Mouse (Mus musculus): ENCODE results near the gene Setx.

Gene Setx

DNA sequence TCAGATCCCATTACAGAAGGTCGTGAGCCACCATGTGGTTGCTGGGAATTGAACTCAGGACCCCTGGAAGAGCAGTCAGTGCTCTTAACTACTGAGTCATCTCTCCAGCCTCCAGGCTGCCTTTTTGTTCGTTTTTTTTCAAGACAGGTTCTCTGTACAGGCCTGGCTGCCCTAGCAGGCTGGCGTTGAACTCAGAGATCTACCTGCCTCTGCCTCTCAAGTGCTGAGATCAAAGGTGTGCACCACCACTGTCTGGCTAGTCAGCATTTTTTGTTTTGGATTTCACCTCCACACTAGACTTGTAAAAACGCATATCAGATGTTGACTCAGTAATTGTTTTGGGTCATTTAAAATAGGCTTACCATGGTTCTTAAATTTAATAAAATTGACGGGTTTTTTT, 44.1 kb downstream of the Setx start:
- no peak for DNase-seq

DNA sequence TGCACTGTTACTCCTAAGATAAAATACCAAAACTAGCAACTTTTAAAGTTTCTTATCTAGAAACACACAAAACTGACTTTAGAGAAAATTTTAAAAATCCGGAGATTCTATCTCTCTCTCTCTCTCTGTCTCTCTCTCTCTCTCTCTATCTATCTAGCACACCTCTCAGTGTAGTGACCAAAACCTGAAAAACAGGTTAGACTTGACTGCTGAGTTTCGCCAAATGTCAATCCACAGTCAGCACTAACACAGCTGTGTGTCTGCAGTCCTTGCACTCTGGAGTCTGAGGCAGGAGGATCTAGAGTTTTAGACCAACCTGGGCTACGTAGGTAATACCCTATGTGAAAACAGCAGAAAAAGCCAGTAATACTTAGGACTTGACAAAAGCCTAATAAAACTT, 50.9 kb downstream of the Setx start:
- no peak for DNase-seq

DNA sequence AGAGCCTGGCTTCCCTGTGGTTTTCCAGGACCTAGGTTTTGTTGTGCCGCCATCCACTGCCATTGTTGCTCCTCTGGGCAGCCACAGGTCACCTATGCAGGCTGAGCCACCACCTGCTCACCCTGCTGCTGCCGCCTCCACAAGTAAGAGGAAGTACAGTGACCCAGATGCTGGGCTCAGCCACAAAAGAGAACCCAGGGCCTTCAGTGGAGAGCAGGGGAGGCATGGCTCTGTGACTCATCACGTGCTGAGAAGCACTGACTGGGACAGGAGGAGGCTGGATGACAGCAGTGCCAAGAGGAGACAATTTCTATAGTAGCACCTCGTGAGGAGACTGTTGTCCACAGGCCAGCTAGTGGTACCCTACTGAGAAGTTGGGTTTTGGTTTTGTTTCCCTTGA, 55.8 kb downstream of the Setx start:
- no peak for DNase-seq

DNA sequence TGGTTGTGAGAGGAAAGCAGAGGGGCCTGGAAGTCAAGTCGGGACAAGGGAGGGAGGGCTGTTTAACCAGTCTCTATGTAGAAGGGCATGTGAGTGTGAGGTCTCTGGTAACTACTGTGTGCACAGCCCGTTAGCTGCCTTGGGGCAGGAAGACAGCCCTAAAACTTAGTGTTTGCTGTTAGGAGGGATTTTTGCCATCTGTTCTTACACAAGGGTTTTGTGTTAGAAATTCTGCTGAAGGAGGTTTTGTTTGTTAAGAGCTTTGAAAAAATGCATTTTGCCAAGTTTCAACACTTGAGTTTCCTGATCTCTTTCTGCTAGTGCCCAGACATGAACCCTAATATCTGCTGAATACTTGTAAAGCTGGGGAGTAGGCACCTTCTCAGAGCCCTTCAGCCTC, 57.1 kb downstream of the Setx start:
- DNase-seq: no peak

DNA sequence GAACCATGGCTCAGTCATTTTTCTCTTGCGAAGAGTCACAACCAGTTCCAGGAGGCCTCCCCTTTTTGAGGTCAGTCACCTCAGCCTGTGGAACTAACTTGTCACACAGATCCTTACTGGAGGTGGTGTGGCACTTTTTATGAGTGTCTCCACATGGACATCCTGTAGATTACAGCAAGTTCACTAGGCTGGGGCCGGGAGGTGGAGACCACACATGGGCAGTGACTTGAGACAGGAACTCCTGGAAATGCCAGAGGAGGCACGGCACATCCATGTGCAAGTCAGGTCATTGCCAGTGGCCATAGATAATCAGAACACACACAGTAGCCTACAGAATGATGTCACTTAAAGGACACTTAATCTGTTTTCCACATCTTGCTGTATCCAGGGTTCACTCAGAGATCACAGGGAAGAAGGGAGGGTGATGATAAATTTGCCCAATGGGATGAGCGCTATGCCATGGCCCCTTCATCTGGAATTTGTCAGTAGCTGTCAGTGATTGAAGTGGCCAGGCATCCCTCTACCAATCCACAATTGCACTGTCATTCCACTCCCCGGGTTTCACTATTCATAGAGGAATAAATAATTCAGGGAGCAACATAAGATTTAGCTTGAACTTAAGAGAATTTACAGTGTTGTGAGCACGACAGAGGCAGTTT, 59.4 kb downstream of the Setx start:
- no peak for DNase-seq

DNA sequence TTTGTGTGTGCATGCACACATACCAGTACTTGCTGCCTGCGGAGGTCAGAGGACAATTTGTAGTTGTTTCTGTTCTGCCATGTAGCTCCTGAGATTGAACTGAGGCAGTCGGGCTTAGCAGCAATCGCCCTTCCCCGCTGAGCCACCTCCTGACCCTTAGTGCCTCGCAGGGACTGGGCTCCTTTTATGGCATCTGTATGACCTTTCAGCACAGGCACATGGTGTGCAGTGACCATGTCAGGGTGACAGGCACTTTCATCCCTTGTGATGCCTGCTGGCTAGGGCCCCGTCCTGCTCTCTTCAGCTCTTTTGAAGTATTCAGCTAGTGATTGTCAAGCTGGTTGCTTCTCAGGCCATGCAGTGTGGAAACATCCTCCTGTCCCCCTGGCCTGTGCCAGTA, 62.2 kb downstream of the Setx start:
- no peak for DNase-seq

DNA sequence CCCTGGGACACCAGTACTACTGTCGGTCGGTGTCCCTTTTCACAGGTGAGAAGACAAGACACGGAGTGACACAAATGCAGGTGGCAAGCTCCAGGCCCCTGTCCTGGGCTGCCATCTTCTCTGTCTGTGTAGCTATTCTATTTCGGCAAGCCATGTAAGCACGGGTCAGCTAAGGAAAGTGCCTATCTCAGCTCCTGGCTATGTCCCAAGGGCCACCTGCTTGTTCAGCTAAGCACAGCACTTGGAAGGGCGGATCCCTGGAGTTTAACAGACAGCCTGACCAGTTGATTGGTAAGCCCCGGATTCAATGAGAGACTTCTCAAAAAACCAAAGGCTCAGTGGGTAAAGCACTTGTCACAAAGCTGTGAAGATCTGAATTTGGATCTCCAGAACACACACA, 66.4 kb downstream of the Setx start:
- no peak for DNase-seq

DNA sequence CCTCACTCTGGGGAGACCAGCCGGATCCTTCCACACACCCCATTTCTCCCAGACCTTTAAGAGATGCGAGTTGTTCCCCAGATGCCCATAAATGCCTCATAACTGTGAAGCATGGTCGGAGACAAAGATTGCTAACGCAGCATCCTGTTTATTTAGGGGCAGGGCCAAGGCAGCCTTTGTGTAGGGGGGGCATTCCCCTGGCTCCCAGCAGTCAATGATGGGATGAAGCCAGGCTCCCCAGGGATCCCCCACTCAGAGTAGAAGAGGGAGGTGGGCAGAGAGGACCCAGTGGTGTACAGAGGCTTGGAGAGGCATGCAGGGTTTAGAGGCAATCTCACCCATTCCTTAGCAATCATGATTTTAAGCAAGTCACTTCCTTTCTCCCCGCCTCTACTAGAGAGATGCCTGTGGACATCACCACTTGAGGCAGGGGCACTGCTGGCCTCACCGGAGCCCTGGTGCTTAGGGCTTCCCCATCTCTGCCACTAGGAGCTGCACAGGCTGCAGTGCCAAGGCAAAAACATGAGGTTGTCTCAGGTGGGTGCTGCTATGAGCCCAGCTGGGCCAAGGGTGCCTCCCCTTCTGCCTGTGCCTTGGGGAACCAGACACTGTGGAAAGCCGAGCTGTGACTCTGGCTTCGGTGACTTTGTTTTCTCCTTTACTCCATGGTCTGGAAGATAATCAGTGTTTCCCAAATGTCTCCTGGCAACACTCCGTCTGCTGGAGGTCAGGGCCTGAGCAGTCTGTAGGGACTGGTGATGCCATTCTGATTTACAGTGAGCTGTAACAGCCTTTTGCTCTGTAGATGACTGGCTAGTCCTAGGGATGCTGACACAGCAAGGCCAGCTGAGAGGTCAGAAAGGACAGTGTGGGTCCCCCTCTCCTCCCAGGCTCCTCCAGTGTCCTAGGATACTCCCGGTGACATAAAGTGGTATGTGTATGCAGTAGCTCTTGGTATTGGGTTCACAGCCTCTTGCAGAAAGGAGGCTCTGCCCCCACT, 67.5 kb downstream of the Setx start:
- DNase-seq: no peak

DNA sequence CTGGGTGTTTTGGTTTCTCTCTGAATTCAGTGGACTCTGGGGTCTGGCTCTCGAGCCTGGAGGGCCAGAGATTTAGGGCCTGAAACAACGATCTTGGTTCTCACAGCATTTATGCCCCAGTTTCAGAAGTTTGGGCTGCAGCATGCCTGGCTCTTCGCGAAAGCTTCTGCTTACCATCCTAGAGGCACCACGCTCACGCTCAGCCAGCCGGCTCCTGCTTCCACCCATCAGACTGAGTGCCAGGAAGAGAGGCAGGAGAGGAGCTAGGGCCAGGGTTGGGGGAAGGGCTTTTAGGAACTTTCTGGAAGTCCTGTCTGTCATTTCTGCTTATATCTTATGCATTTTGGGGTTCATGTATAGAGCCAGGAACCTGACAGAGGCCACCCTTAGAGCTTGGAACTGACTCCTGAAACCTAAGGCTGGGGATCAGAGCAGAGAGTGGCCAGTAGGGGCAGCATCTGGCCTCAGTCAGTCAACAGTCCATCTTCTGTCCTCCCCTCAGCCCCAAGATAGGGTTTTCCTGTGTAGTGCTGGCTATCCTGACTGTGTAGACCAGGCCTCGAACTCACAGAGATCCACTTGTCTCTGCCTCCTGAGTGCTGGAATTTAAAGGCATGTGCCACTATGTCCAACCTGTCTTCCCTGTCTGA, 68.8 kb downstream of the Setx start:
- no peak for DNase-seq

DNA sequence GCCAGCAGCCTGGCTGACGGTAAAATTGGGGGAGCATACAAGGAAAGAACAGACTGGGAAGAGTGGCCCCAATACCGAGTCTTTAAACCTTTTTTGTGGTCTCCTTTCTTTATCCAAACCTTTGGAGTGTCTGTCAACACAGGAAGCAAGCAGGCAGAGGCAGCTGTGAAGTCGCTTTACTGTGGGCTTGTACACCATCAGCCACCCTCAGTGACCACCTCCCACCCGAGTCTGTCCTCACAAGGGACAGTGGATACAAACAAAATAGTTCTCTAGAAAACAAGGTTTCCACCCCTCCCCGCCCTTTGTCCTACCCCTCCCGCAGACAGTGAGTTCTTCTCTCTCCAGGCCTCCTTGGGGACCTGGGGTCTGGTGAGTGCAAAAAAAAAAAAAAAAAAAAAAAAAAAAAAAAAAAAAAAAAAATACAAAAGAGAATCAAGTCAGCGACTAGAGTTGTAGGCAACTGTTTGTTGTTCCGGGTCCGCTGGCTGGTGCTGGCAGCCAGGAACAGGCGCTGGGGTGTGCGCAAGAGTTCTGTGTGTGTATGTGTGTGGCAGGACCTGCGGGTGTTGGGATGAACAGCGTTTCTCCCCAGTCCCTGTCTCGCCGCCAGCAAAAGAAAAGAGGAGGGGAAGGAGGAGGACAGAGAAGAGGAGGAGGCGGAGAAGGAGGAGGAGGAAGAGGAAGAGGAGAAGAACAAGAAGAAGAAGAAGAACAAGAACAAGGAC, 70.0 kb downstream of the Setx start:
- no peak for DNase-seq

DNA sequence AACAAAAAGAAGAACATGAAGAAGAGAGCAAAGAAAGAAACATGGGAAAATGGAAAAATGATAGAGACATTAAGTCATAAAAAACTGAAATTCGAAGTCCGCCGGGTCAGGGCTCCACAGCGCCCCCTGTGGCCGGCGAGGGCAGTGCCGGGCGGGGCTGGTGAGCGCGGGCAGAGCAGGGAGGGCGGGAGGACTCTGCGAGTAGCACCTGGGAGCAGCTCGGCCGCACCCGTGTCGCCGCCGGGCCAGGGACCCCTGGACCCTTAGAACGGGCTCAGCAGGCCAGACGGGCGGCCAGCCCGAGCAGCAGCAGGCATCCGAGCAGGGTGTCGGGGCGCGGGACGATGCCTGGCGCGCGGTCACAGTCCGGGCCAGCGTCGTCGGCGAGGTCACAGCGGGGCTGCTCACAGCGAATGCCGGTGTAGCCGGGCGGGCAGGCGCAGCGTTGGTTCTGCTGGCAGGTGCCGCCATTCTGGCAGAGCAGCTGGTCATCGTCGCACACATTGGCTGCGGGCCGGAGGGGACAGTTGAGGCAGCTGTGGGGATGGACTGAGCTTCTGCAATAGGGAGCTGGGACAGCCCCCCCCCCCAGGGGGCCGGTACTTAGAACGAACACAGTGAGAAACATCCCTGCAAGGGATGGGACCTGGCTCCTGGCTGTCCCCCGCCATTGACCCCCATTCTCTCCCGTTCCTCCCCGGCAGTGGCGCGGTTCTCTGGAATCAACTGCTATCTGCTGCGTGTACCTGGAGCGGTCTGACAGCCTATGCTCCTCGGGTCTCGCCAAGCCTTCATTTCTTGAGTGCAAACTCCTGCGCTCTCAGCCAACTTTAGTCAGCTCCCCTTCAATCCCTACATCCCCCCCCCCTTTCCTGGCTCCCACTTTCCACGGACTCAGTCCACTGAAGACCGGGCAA, 70.8 kb downstream of the Setx start:
- peak; percentile 84 for DNase-seq

DNA sequence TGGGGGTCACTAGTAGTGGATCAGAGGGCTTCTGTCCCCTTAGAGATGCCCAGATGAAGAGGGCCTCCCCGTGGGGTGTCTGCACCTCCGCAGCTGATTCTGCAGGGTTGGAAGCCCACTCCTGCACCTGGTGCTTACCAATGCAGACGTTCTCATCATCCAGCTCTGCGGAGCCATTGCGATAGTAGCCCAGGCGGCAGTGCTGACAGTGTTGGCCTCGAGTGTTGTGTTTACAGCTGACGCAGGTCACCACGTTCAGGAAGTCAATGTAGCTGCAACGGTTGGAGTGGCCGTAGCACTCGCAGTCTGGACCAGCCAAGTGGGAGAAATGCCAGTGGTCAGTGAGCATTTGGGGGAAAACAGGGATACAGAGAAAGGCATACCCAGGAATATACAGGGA, 72.9 kb downstream of the Setx start:
- no peak for DNase-seq

DNA sequence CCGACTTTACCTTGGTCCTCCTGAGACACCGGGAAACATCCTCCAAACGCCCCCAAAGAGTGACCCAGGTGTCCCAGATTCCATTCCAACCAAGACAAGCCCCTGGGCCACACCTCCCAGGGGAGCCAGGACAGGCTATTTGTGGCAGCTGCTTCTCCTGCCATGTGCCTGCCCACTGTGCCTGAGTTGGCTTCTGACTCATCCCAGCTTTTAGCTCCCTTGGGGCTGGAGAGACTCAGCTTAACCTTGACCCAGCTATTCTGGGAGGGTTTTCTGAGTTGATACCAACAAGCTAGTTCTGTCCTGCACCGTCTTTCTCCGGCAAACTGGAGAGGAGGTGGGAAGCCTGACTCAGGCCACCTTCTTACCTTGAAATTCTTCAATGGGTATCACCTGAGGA, 74.5 kb downstream of the Setx start:
- DNase-seq: no peak

DNA sequence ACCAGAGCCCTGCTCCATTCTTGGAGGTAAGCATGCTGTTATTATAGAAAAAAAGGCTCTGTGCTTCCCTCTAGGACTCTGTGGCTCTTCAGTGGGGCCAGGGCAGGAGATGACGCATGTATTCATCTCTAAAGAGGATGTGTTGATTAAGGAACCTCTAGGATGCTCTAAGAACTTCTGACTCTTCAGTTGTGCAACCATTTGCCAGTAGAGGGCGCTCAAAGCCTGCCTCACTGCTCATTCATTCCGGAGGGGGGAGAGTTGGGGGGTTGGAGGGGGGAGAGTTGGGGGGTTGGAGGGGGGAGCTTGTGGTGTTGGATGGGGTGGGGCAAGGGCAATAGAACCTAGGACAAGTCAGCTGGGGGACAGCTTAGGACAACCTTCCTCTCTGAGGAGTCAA, 75.9 kb downstream of the Setx start:
- DNase-seq: peak; percentile 70

DNA sequence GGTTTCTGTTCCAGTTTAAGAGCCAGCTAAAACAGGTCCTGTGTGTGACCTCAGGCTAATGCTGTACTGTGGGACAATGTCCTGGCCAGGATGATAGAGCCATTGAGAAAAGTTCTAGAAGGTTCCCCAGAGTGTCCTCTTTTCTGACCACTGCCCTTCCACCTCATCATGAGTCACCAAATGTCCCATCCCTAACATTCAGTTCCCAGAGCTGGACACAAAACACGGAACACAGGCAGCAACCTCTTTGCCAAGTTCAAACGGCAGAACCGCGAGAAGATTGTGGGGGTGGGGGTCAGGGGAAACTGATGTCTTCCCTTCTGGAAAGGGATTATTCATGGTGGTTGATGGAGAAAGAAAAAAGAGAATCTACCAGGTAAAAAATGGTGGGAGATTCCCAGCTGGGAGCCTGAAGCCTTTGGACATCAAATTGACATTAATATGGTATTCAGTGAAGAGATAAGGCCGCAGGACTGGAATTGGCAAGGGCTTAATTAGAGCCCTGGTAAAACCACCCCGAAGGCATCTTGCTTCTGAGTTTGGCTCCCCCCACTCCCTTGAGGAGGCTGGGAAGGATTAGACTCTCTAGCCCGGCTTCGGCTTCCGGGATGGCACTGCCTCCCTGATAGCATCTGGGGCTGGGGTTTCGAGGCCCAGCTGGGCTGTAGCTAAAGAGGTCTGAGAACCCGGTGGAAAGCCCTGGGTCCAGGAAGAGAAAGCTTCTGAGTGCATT, 77.4 kb downstream of the Setx start:
- no peak for DNase-seq

DNA sequence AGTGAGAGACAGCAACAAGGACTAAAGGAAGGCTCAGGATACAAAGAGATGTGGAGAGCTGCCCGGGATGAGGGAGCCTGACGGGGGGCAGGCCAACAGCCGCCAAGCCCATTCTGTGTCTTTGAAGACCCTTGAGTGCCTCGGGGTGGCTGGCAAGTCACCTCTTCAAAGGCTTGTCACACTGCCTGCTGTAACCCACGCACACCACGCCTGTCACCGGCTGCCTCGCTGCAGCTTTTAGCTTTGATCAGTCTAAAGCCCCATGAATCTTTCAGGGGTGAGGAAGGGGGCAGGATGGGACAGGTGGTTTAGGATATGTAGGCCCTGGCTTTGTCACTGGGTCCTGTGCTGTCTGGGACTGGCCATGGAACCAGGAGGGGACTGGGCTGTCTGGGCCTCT, 82.2 kb downstream of the Setx start:
- DNase-seq: no peak

DNA sequence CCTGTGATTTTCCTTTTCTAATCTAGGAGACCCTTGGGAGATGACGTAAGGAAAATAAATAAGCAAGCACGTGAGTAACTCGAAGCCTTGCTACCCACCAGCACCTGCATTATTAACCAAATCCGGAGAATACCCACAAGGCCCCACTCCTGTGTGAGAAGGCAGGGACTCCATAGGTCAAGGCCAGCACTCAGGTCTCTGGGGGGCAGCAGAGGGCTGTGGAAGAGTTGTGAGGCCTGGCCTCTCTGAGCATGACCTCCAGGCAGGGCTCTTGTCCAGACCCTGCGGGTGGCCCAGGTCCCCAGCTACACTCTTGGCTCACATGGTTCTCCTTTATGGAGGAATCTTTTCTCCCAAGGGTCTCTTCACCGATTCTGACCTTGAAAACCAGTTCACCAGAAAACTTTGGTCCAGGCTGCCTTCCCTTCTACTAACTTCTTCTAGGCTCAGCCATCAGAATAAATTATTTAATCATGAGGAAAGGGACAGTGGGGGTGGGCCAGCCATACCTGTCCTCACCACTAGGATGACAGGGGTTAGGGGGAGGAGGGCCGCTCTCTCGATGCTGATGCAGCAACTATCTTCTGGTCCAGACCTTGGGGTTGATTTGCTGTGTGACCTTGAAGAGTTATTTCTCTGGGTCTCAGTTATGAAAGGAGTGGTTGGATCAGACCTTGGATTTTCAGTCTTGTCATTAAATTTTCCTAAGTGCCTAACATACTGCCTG, 92.5 kb downstream of the Setx start:
- DNase-seq: no peak

DNA sequence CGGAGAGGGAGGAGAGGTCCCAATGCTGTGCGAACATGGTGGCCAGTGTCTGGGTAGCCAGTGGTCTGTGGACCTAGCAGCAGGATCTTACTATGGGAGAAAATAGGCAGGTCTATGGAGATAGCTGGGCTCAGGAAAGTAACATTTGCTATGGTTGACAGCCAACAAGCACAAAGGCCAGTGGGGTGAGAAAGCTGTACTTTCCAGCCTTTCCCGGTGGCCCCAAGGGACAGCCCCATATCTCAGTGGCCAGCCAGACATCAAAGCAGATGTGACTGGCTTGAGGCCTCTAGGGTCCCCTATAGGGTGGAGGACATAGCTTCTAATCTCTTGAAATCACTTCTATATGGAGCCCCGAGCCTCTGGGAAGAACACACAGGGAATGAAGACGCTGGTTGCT, 93.1 kb downstream of the Setx start:
- DNase-seq: no peak

DNA sequence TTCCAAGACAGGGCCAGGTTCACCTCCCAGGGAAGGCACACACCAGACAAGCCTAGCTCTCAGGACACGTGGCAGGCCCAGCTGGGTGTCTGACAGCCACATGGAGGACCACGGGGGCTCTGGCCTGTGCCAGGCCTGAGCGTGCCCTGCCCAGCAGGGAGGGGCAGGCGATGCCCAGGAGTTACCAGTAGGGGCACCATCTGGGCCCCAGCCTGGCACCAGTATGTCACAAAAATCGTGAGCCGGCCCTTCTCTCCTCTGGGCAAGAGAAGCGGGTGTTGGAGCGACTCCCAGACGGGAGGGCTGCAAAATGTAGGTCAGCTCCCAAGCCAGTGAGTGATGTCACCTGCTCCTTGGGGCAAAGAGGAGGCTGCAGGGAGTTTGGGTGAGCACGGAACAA, 93.9 kb downstream of the Setx start:
- DNase-seq: peak; percentile 64

DNA sequence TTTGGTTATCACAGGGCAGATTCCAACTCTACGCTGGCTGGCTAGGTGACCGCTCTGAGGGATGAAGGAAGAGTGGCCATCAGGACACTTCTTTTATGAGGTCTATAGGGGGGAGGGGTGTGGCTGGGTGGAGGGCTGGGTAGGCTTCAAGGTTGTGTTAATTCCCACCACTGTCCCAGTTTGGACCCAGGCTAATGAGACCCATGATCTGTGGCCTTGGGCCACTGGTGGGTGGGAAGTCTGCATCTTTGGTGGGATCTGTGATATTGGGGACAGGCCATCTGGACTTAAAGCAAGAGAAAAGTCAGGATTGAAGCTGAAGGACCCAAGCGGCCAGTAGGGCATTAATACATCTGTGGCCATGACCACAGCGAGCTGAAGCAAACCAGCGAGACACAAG, 94.8 kb downstream of the Setx start:
- no peak for DNase-seq

DNA sequence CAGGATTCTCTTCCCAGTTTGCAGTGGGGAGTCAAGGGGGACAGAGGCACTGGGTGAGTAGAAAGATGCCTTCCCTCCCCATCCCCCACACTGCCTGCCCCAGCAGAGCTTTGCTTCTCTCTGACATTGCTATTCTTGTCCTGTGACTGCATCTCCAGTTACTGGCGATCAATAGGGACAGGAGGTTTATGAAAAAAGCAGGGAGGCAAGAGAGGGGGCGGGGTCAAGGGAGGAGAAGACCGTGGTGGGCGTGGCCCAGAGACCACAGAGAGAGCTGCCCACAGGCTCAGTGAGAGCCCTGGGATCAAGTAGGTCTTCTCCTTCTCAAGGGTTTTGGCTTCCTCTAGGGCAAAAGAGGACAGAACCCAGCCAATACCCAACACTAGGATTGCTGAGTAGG, 98.3 kb downstream of the Setx start:
- DNase-seq: no peak
